Mouse (Mus musculus): ENCODE measurements around the gene Lpin2.

The Lpin2 gene

DNA sequence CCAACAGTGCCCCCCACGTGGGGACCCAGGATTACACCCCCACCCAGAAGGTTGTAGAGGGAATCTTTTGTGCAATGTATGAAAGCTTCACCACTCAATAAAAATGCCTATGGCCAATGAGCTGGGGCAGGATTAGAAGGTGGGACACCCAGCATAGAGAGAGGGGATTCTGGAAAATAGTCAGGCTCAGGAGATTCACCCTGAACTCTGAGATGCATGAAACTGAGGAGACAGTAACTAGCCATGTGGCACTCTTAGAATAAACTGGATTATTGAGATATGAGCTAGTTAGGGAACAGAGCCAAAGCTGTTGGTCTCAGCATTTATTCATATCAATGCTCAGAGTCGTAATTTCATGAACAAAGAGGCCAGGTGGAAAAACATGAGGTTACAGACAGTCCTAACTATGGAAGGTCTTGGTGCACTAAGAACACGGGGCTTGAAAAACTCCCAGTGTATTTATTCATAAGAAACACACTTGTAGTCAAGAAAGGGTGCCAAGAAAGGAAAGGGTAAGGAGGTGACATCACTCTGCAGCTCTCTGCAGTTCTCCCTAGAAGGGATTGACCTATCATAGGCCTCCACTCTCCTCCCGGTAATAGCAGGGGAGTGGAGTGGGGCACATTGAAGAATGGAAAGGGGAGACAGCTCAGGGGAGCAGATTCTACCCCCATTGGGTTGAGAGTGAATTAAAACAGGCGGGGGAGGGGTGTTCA lies 83.1 kb downstream of the Lpin2 start:
- DNase-seq (ENCODE audit: low spot score): no peak

DNA sequence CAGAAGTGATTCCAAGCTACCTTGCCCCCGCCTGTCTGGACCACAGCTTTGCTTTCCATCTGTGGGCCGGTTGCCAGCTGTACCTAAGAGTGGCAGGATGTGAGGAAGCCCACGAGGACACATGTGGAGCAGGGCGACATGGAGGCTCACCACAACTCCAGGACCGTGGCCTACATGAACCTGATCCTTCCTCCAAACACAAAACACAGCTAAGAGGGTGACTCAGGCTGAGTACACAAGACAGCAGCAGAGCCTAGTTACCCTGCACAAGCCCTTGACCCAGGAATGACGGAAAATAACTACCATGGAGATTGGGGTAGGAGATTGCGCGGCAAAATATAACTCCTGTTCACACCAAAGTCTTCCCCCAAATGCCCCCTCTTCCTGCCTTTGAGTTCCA lies 85.0 kb downstream of the Lpin2 start:
- no peak for DNase-seq (ENCODE audit: low spot score)

DNA sequence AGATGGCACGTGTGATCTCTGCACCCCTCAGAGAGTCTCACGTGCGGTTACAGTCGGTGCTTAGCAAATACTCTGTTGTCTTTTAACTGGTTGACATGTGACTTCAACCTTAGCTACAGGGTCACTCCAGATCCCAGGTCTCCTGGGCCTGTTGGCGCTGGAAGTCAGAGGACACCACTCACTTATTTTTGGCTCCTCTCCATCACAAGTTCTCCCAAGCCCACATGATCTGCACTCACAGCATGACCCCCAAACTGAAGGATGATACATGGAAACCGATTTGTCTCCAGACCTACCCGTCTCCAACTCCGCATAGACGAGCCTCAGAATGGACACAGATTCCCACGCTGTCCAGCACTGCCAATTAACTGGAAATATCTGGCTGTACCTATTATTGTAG lies 85.8 kb downstream of the Lpin2 start:
- no peak for DNase-seq (ENCODE audit: low spot score)

DNA sequence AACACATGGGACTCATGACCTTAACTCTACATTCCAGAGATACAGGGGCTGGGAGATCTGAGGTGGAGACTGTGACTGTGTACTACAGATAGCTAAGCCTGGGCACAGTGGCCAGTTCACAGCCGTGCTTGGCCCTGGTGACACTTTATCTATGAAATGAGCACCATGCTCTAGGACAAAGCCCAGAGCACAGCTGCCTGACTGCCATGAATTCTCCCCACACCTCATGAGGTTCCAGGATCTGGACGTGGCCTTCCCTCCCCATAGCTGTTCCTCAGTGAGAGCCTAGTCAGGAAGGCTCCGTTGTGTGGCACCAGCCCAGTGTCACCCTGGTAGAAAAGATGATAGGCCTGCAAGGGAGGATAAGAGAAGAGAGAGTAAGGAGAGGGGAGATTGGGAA lies 86.2 kb downstream of the Lpin2 start:
- DNase-seq (ENCODE audit: low spot score): no peak

DNA sequence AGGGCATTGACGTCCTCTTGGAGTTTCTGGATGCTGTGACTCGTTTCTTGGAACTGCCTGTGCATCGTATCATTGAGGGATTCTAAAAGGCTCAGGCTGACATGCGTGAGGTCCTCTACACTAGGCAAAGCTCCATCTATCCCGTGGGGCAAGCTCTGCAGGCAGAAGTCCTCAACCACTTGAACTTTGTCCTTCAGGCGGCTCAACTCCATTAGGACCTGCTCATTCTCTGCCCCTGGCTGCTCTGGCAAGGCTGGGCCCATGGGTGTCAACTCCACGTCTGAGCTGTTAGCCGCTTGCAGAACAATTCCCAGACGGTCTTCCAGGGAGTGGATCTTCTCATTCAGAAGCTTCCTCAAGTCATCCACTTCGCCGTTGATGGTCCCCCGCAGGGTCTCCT lies 91.5 kb downstream of the Lpin2 start:
- no peak for DNase-seq (ENCODE audit: low spot score)

DNA sequence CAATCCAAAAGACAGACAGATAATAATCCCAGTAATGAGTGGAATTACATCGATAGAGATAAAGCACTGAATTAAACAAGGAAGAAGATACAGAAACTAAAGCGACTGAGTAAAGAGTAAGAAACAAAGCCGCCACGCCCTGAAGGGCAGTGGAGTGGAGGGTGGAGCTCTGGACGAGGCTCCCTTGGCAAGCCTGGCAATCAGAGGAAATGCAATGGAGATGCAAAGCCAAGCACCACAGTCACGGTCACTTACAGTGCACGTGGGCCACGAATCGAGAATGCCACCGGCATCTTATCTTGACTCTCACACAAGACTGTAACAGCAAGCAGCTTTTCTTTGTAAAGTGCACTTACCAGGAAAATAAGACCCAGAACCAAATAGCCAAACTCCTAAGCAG lies 94.4 kb downstream of the Lpin2 start:
- no peak for DNase-seq (ENCODE audit: low spot score)

DNA sequence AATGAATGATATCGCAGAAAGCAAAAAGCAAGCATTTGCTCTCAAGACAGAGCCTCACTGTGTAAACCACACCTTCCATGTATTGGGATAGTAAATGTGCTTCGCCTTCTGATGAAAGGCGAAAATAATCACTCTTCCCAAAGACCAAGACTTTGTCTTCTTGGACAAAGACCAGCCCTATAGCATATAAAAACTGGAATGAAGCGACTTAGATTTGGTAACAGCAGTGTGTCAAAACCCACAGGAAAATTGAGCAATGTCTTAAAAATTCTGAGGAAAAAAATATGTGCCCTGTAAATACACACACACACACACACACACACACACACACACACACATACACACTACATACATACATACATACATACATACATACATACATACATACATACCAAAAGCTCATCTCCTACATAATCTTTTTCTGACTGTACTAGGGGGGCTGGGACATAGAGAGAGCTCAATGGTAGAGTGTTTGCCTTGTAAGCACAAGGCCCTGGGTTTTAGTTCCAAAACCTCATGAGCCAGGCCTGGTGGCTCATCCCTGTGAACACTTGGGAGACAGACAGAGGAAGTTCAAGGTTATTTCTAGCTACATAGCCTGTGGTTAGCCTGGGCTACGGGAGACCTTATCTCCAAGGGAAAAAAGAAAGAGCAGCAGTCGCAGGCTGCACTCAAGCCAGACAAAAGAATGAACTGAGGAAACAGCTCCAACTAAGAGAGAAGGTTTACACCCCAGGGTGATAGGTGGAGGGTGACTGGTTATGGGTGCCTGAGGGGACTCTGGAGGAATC lies 95.5 kb downstream of the Lpin2 start:
- DNase-seq (ENCODE audit: low spot score): no peak

DNA sequence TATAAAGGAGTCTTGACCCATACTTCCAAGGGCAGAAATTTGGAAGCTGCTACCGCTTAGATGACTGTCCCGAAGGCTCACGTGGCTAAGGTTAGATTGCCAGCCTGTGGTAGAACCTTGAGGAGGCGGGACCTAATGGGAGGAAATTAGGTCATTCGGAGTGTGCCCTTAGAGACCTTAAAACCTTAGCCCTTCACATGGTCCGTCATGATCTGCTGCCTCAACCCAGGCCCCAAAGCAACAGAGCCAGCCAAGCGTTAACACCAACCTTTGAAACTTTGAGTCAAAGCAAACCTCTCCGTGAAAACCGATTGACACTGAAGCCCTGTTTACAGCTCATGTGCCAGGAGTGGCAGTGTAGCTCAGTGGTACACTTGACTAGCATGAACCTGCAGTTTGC lies 100.4 kb downstream of the Lpin2 start:
- DNase-seq (ENCODE audit: low spot score): no peak

DNA sequence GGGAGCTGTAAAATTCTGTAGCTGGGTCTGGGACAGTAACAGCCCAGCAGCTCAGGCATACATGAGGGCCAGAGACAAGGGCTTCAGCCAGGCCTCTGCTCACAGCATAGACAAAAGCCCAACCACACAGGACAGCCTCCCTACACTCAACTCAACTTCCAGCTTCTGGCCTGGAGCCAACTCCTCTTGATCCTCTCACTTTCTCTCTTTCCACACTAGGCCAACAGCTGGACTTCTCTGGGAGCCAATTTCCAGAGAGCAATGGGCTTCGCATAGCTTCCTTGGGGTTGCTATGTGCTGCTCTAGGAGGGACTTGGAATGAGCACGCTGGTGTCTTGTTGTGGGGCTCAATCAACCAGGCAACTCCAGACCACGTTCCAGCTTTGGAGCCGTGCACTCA lies 100.9 kb downstream of the Lpin2 start:
- peak; percentile 46 for DNase-seq (ENCODE audit: low spot score)

DNA sequence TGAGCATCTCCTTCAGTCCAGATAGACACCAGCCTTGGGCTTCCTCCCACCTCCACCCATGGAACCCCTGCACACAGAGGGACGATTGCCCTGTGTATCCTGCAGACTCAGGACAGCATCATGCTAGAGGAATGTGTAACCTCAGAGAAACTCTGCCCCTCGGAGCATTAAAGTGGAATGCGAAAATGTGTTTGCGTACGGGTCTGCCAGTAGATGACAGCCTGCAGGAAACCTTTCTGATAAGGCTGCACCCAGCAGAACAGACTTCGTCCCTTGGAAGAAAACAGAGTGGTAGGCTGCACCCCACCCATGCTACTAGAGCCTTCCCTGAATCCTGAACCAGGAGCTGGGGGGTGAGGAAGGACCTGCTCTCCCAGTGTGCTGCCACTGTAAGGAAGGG lies 102.5 kb downstream of the Lpin2 start:
- no peak for DNase-seq (ENCODE audit: low spot score)

DNA sequence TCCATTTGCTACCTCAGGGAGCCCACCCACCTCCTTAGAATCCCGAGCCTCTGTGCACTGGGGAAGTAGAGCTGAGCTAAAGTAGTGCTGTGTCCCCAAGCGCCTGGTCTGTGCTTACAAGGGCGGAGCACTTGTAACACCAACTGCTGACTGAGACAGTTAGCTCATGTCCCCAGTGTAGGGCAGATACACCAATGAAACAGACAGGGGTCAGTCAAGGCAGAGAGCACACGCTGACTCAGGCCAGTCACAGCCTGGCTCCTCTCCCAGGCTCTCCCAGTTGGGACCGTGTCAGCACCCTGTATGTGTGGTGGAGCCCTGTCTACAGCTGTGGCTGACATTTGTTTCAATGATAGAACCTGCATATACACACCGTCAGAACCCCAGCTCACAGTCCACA lies 103.6 kb downstream of the Lpin2 start:
- no peak for DNase-seq (ENCODE audit: low spot score)

DNA sequence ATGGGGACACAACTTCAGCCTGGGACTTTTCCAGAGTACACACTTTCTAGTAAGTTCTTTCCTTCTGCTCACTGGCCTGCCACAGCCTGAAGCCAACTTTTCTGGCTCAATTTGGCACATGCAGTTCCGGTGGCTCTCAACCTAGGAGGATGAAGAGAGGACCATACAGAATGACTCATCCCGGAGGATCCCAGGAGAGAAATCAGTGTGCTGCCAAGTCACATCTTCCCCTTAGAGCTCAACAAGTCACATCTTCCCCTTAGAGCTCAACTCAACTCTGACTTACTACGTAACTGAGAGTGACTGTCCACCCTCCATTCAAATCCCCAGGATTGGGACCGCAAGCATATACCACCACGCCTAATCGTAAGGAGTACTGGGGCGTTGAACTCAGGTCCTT lies 105.2 kb downstream of the Lpin2 start:
- no peak for DNase-seq (ENCODE audit: low spot score)

DNA sequence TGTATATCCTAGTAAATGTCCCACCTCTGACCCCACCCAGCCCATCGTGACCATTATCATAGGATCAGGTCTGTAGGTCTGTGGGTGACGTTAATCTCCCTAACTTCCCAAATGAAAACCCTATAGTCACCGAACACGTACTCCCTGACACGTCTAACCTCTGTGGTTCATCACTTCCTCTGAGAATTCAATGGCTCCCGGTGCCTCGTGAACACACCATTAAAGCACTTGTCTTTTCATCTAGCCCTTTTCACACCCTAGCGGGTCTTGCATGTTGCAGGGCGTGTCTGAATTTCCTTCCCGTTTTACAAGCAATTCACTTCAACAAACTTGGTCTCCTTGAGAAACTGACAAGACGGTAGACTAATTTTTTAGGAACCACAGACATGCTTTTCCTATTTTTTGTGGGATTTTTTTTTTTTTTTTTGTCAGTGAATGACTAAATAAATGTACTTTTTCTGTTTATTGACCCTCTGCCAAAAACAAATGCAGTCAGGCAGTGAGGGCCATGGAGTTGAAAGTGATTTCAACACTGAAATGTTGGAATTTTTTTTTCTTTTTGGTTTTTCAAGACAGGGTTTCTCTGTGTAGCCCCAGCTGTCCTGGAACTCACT lies 105.9 kb downstream of the Lpin2 start:
- DNase-seq (ENCODE audit: low spot score): peak; percentile 65

DNA sequence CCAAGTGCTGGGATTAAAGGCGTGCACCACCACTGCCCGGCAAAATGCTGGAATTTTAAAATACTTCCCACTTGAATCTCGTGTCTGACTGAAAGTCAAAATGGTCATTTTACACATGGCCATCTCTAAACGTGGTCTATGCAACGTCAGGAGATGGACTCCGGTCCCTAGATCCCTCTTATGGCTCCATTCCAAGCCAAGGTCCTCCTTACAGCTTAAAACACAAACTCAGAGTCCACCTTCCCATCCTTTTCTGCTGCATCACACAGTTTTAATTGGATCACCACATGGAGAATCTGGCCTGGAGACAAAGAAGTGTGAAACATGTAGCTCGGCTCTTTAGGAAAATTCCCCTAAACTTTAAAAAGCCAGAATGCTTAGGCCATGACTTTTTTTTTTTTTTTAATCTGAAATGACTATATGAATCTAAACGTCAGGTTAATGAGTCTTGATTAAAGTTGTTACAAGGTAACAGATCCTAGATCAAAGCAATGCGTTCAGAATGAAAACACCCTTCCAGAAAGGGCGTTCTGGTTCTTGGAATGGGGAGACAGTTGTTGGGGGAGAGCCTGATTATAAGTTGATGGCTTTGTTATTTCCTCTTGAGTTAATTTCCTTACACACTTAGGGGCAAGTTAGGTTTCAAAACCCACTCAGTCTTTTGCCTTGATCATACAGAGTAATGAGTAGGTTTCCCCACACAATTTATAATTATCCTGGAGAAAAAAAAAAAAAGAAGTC lies 106.6 kb downstream of the Lpin2 start:
- no peak for DNase-seq (ENCODE audit: low spot score)

DNA sequence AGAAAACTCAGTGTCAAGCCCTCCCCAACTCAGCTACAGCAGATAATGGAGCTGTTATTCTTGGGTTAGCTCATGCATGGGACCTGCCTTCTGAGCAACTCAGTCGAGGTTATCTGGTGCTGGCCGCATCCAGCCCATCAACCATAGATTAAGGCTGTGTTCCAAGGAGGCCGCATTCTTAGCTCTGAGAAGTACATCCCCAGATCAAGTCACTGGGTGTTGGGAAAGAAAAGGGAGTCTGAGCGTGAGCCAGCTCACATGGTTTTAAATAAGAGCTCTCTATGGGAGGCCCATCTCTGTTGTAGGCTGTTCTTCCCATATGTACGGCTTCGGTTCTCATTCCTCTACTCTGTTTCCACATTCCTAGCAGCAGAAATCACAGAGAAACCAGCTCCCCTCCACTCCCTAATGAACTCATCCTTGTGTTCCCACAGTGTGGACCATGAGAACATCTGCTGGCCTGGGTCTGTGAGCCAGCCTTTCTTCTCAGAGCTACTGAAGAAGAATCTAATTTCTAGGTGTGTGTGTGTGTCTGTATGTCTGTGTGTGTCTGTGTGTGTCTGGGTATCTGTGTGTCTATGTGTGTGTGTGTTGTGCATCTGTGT lies 107.3 kb downstream of the Lpin2 start:
- no peak for DNase-seq (ENCODE audit: low spot score)

DNA sequence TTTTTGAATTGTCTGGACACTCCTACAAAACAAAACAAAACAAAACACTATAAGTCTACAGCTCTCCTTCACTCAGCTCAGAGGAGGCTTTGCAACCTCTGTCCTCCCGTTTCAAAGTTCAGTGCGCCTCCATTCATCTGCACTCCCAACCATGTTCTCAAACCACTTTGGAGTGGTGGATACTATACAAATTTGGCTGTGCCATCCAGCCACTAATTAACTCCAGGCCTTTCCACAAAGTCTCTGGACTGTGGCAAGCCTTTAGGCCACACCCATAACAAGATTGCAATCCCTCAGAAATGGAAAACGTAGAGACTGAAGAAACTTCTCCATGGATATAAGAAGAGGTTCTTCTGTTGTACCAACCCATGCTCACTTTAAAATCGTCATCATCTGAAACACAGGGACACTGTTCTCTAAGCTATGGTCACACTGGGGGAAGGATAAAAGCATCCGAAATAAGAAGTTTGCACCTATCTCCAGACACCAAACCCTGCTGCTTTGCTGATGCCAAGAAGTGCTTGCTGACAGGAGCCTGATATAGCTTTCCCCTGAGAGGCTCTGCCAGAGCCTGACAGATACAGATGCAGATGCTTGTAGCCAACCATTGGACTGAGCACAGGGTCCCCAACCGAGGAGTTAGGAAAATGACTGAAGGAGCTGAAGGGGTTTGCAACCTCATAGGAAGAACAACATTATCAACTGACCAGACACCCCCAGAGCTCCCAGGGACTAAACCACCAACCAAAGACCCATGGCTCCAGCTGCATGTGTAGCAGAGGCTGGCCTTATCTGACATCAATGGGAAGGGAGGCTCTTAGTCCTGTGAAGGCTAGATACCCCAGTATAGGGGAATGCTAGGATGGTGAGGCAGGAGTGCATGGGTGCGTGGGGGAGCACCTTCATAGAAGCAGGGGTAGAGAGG lies 108.4 kb downstream of the Lpin2 start:
- no peak for DNase-seq (ENCODE audit: low spot score)

DNA sequence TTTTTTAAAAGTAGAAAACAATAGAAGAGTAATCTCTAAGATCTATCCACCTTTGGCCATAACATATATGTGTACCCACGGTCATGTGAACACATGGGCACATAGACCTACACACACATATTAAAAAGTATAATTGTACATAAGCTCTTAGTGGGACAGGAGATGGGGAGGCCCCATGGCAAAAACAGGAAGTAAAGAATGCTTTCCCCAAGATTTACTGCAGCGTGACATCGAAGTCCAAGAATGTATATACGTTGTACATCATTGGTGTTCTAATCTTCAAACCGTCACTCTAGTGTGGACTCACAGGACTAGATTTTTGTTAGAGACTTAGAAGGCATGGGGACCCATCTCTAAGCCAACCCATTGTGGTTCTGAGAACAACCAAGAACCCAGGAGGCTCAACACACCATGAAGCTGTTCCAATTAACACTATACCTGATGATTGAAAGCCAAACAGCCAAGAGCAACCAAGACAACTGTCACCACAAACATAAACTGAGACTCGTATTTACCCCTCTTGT lies 109.6 kb downstream of the Lpin2 start:
- DNase-seq (ENCODE audit: low spot score): no peak

DNA sequence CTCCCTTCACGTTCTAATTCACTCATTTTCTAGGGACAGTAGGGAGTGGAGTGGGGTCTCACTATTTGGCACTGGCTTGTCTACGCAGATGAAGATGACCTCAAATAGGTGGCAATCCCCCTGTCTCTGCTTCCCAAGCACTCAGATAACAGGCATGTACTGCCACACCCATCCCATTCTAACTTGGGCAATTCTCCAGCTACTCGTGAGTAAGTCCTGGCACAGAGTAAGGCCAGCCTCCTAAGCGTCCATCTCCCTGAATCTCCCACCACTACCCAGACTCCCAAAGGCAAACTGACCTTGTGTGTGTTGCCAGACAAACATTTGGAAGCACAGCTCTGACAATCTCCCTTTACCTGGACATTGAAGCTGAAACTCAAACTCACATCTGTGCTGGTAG lies 110.5 kb downstream of the Lpin2 start:
- no peak for DNase-seq (ENCODE audit: low spot score)

DNA sequence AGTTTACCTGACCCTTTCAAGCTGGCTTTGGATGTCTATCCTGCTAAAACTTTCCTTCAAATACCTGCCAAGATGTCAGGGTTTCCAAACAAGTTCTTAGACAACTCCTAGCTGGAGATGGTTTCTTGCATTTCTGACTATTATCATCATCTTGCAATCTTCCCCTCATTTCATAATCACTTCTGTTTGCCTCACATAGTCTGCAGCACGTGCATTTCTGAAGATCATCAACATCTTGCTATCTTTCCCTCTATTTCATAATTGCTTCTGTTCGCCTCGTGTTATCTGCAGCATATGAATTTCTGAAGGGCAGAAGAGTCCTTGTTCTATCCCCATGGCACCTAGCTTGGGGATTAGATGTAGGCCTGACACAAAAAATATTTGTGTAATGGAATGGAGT lies 112.2 kb downstream of the Lpin2 start:
- no peak for DNase-seq (ENCODE audit: low spot score)

All from lung, postnatal 25 days (tissue).